Mouse (Mus musculus): ENCODE measurements around the gene Wdr37. TPM values are rescaled to one million over a fixed set of nuclear protein-coding genes. Genes with fewer than 3 reads are reported as not detected.

Gene Wdr37
- polyA plus RNA-seq, 1 experiment, result 32.8 TPM

GRCm38 (mm10) chr13:8828946-8829345 lies 42.8 kb downstream of the Wdr37 start:
- TF ChIP-seq POLR2A (IDR thresholded peaks at IDR 0.05; ENCODE audit: low read depth, low read length) (no peak), CTCF (IDR thresholded peaks at IDR 0.05; ENCODE audit: borderline replicate concordance, insufficient read depth, low read length) (no peak)
- H3K4me3 ChIP-seq (ENCODE audit: insufficient read depth, low read length), result no peak overlapping the region
- no peak overlapping the region for H3K27ac ChIP-seq (ENCODE audit: insufficient read depth, low read length)
- no peaks in the 10 kb centered on the region for H3K4me1 ChIP-seq (ENCODE audit: control insufficient read depth, insufficient read depth, low read length)

- H3K27ac ChIP-seq (ENCODE audit: insufficient read depth, low read length), result no peak overlapping the region
- no peak for TF ChIP-seq POLR2A (IDR thresholded peaks at IDR 0.05; ENCODE audit: low read depth, low read length)
- TF ChIP-seq CTCF (IDR thresholded peaks at IDR 0.05; ENCODE audit: borderline replicate concordance, insufficient read depth, low read length), result no peak
- H3K4me1 ChIP-seq (ENCODE audit: control insufficient read depth, insufficient read depth, low read length), result no peaks in the 10 kb centered on the region
- H3K4me3 ChIP-seq (ENCODE audit: insufficient read depth, low read length), result no peak overlapping the region
Observed at GRCm38 (mm10) chr13:8823546-8823945, 48.2 kb downstream of the Wdr37 start.

- no peaks in the 10 kb centered on the region for H3K4me1 ChIP-seq (ENCODE audit: control insufficient read depth, insufficient read depth, low read length)
- TF ChIP-seq POLR2A (IDR thresholded peaks at IDR 0.05; ENCODE audit: low read depth, low read length) (no peak), CTCF (IDR thresholded peaks at IDR 0.05; ENCODE audit: borderline replicate concordance, insufficient read depth, low read length) (no peak)
- H3K27ac ChIP-seq (ENCODE audit: insufficient read depth, low read length), result no peak overlapping the region
- no peak overlapping the region for H3K4me3 ChIP-seq (ENCODE audit: insufficient read depth, low read length)
Observed at GRCm38 (mm10) chr13:8823120-8823519, 48.6 kb downstream of the Wdr37 start.

GRCm38 (mm10) chr13:8822201-8822600 lies 49.5 kb downstream of the Wdr37 start:
- Histone ChIP-seq H3K4me1 (ENCODE audit: control insufficient read depth, insufficient read depth, low read length) (no peaks in the 10 kb centered on the region), H3K4me3 (ENCODE audit: insufficient read depth, low read length) (no peak overlapping the region), H3K27ac (ENCODE audit: insufficient read depth, low read length) (no peak overlapping the region)
- TF ChIP-seq POLR2A (IDR thresholded peaks at IDR 0.05; ENCODE audit: low read depth, low read length) (no peak), CTCF (IDR thresholded peaks at IDR 0.05; ENCODE audit: borderline replicate concordance, insufficient read depth, low read length) (no peak)

- H3K27ac ChIP-seq (ENCODE audit: insufficient read depth, low read length), result no peak overlapping the region
- no peak overlapping the region for H3K4me3 ChIP-seq (ENCODE audit: insufficient read depth, low read length)
- no peak for TF ChIP-seq POLR2A (IDR thresholded peaks at IDR 0.05; ENCODE audit: low read depth, low read length)
- no peak for TF ChIP-seq CTCF (IDR thresholded peaks at IDR 0.05; ENCODE audit: borderline replicate concordance, insufficient read depth, low read length)
- H3K4me1 ChIP-seq (ENCODE audit: control insufficient read depth, insufficient read depth, low read length), result no peaks in the 10 kb centered on the region; the same call in 1 of the 2 replicates
Observed at GRCm38 (mm10) chr13:8805931-8806330, 65.8 kb downstream of the Wdr37 start.

GRCm38 (mm10) chr13:8800576-8800975 lies 71.1 kb downstream of the Wdr37 start:
- no peak overlapping the region for H3K27ac ChIP-seq (ENCODE audit: insufficient read depth, low read length)
- H3K4me1 ChIP-seq (ENCODE audit: control insufficient read depth, insufficient read depth, low read length), result no peaks in the 10 kb centered on the region; the same call in 1 of the 2 replicates
- H3K4me3 ChIP-seq (ENCODE audit: insufficient read depth, low read length), result no peak overlapping the region
- TF ChIP-seq POLR2A (IDR thresholded peaks at IDR 0.05; ENCODE audit: low read depth, low read length) (no peak), CTCF (IDR thresholded peaks at IDR 0.05; ENCODE audit: borderline replicate concordance, insufficient read depth, low read length) (no peak)

GRCm38 (mm10) chr13:8793217-8793616 lies 78.5 kb downstream of the Wdr37 start:
- TF ChIP-seq CTCF (IDR thresholded peaks at IDR 0.05; ENCODE audit: borderline replicate concordance, insufficient read depth, low read length) (no peak), POLR2A (IDR thresholded peaks at IDR 0.05; ENCODE audit: low read depth, low read length) (no peak)
- H3K27ac ChIP-seq (ENCODE audit: insufficient read depth, low read length), result no peak overlapping the region
- no peak overlapping the region for H3K4me3 ChIP-seq (ENCODE audit: insufficient read depth, low read length)
- H3K4me1 ChIP-seq (ENCODE audit: control insufficient read depth, insufficient read depth, low read length), result no peaks in the 10 kb centered on the region

GRCm38 (mm10) chr13:8785185-8785584 lies 86.5 kb downstream of the Wdr37 start:
- Histone ChIP-seq H3K4me1 (ENCODE audit: control insufficient read depth, insufficient read depth, low read length) (no peaks in the 10 kb centered on the region), H3K4me3 (ENCODE audit: insufficient read depth, low read length) (no peak overlapping the region), H3K27ac (ENCODE audit: insufficient read depth, low read length) (no peak overlapping the region)
- TF ChIP-seq CTCF (IDR thresholded peaks at IDR 0.05; ENCODE audit: borderline replicate concordance, insufficient read depth, low read length), result peak; percentile 48; the same call in 1 of the 2 replicates
- no peak for TF ChIP-seq POLR2A (IDR thresholded peaks at IDR 0.05; ENCODE audit: low read depth, low read length)

GRCm38 (mm10) chr13:8784308-8785061 lies 87.2 kb downstream of the Wdr37 start:
- TF ChIP-seq CTCF (IDR thresholded peaks at IDR 0.05; ENCODE audit: borderline replicate concordance, insufficient read depth, low read length) (no peak), POLR2A (IDR thresholded peaks at IDR 0.05; ENCODE audit: low read depth, low read length) (no peak)
- Histone ChIP-seq H3K4me3 (ENCODE audit: insufficient read depth, low read length) (no peak overlapping the region), H3K4me1 (ENCODE audit: control insufficient read depth, insufficient read depth, low read length) (no peaks in the 10 kb centered on the region), H3K27ac (ENCODE audit: insufficient read depth, low read length) (no peak overlapping the region)

GRCm38 (mm10) chr13:8783686-8784307 lies 87.9 kb downstream of the Wdr37 start:
- no peaks in the 10 kb centered on the region for H3K4me1 ChIP-seq (ENCODE audit: control insufficient read depth, insufficient read depth, low read length)
- no peak for TF ChIP-seq POLR2A (IDR thresholded peaks at IDR 0.05; ENCODE audit: low read depth, low read length)
- no peak for TF ChIP-seq CTCF (IDR thresholded peaks at IDR 0.05; ENCODE audit: borderline replicate concordance, insufficient read depth, low read length)
- H3K4me3 ChIP-seq (ENCODE audit: insufficient read depth, low read length), result no peak overlapping the region

More at GRCm38 (mm10) chr13:8783686-8784307, 87.9 kb downstream of the Wdr37 start:
- no peak overlapping the region for H3K27ac ChIP-seq (ENCODE audit: insufficient read depth, low read length)
